Mouse (Mus musculus) bone marrow macrophage, adult 2 months (primary cell): ENCODE data around the gene Fth1.

Experiments
- CTCF ChIP-seq: IDR thresholded peaks from 2 replicates; pipeline ENCODE4 v1.5.1; 2012; ENCODE audit warnings: low read depth, mild to moderate bottlenecking, low read length, moderate library complexity
- POLR2A ChIP-seq: IDR thresholded peaks from 2 replicates; pipeline ENCODE4 v1.6.1; 2012; ENCODE audit warnings: mild to moderate bottlenecking, low read depth, low read length, borderline replicate concordance

DNA sequence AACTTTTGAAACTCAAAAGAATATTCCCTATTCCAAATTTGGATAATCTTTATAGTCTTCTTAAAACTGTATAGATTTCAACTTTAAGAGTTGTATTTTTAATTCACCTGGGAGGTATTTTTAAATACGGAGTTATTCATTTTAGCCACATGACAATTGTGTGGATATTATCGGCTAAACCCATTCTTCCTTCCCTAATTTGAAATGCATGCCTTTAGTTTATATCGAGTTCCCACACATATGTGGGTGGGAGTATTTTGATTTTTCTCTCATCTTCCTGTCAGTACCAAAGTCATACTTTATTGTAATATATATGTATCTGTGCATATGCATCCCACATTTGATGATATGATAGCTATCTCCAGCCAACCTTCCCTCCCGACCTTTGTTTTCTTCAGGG lies at the start of gene Fth1:
- TF ChIP-seq CTCF (no peak), POLR2A (no peak)
